Mouse (Mus musculus) olfactory bulb, adult 2 months (tissue): ENCODE results near the gene Gm5565. TPM values are rescaled to one million over a fixed set of nuclear protein-coding genes. Genes with fewer than 3 reads are reported as not detected.
"Not testable (repeated sequence)": the region's sequence is repeated elsewhere in the genome, so short reads cannot be mapped to it uniquely, and the experiment has no call there.

Experiments
- H3K27ac ChIP-seq: fragments of 200-500 bp; 2 replicates; pipeline ENCODE4 v1.5.1; 2012; ENCODE audit warnings: low read depth, low read length; ENCODE audit not compliant: insufficient read depth
- H3K4me1 ChIP-seq: fragments of 200-500 bp; 2 replicates; pipeline ENCODE4 v1.6.1; 2012; ENCODE audit warnings: low read length; ENCODE audit not compliant: control insufficient read depth, insufficient read depth
- H3K4me3 ChIP-seq: fragments of 200-500 bp; 2 replicates; pipeline ENCODE4 v1.5.1; 2012; ENCODE audit warnings: mild to moderate bottlenecking, low read depth, low read length, moderate library complexity; ENCODE audit not compliant: insufficient read depth
- CTCF ChIP-seq: fragments of 200-500 bp; IDR thresholded peaks from 2 replicates; pipeline ENCODE4 v1.5.1; 2012; ENCODE audit warnings: low read depth, mild to moderate bottlenecking, low read length, moderate library complexity; ENCODE audit not compliant: insufficient read depth
- POLR2A ChIP-seq: fragments of 200-500 bp; IDR thresholded peaks from 2 replicates; pipeline ENCODE4 v1.6.1; 2012; ENCODE audit warnings: mild to moderate bottlenecking, low read depth, low read length, moderate library complexity; ENCODE audit not compliant: insufficient read depth
- WGBS: fragments of 180-500 bp; shearing (Covaris S2); methylation state at CpG from one replicate; pipeline ENCODE4 v1.1.7; 2018; 5-methylcytosine and 5-hydroxymethylcytosine counted together
- polyA plus RNA-seq: library from polyadenylated mRNA; stranded (reverse); fragments of >200 nt; gene quantifications from 2 replicates; pipeline ENCODE4 v1.2.4, GENCODE M21; 2012; ENCODE audit warnings: low replicate concordance; ENCODE audit not compliant: missing spikeins, insufficient read depth, insufficient read length

Gm5565 gene
- polyA plus RNA-seq, 1 experiment = not detected

DNA sequence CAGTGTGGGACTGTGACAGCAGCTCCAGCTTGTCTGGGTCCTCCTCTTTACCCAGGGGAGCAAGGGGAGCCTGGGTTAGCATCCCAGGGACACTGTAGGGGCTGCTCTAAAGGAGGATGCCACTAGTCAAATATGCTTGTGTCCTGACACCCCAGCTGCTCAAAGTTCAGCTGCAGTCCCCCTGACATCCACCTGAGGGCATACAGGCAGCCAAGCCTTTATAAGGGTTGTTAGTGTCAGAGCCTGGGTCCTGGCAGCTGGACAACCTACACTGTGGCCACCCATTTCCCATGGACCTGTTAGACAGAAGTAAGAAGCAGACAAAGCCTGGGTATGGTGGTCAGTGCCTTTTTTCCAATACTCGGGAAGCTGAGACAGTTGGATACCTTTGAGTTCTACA is 27.8 kb upstream of the Gm5565 start:
- no peak overlapping the region for H3K27ac ChIP-seq
- WGBS = 84% methylated on average over 1 of the region's 1 CpGs
- H3K4me3 ChIP-seq = no peak overlapping the region
- TF ChIP-seq POLR2A (no peak), CTCF (no peak)
- H3K4me1 ChIP-seq = no peaks in the 10 kb centered on the region

GRCm38 (mm10) chr5:146187441-146187840 is 27.1 kb upstream of the Gm5565 start:
- not testable (repeated sequence) for H3K4me3 ChIP-seq, H3K4me1 ChIP-seq, H3K27ac ChIP-seq
- WGBS = 33% methylated on average over 5 of the region's 5 CpGs

- H3K4me1 ChIP-seq, H3K27ac ChIP-seq, H3K4me3 ChIP-seq: not testable (repeated sequence)
- 79% methylated on average over 4 of the region's 4 CpGs for WGBS
Observed at GRCm38 (mm10) chr5:146185204-146185603, 24.9 kb upstream of the Gm5565 start, which contains the start of gene 1700001J03Rik. 1700001J03Rik (minus strand) TSS chr5:146185304.

GRCm38 (mm10) chr5:146172744-146173143 is 12.4 kb upstream of the Gm5565 start:
- not testable (repeated sequence) for H3K4me3 ChIP-seq, H3K4me1 ChIP-seq, H3K27ac ChIP-seq
- WGBS = 66% methylated on average over 4 of the region's 4 CpGs

GRCm38 (mm10) chr5:146170621-146171020 is 10.3 kb upstream of the Gm5565 start, which contains the start of gene Gm6309:
Gm6309 (minus strand) TSS chr5:146170721.
- not testable (repeated sequence) for H3K27ac ChIP-seq, H3K4me1 ChIP-seq, H3K4me3 ChIP-seq
- WGBS = 66% methylated on average over 2 of the region's 2 CpGs

DNA sequence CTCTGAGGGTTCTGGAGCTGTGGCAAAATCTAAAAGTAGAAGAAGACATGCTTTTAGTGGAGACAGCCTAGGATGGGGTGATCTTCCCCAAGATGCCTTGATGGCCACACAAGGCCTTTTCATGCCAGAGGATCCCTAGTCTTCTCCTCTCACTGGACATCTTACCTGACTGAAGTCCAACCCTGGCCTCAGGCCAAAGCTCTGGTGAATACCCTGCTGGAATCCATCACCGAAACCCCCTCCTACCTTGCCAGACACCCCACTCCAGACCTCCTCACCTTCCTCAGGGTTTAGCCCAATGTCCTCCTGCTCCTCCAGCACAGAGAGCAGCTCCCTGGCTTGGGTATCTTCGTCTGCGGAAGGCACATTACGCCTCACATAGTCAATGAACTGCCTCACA is 2.0 kb downstream of the Gm5565 start:
- WGBS = 88% methylated on average over 4 of the region's 4 CpGs
- H3K4me3 ChIP-seq, H3K27ac ChIP-seq, H3K4me1 ChIP-seq: not testable (repeated sequence)

GRCm38 (mm10) chr5:146150454-146150853 is 9.9 kb downstream of the Gm5565 start:
- TF ChIP-seq CTCF (no peak), POLR2A (no peak)
- H3K4me3 ChIP-seq = no peak overlapping the region
- no peak overlapping the region for H3K27ac ChIP-seq
- no peaks in the 10 kb centered on the region for H3K4me1 ChIP-seq
- WGBS = 71% methylated on average over 3 of the region's 3 CpGs

GRCm38 (mm10) chr5:146147903-146148302 is 12.4 kb downstream of the Gm5565 start:
- Histone ChIP-seq H3K4me3 (no peak overlapping the region), H3K27ac (no peak overlapping the region), H3K4me1 (no peaks in the 10 kb centered on the region)
- WGBS = 37% methylated on average over 2 of the region's 2 CpGs
- TF ChIP-seq POLR2A (no peak), CTCF (no peak)

Other genes with a start within 250 kb of the Gm5565 start
- not detected in 2 replicates for gene Cyp3a25, start 150.9 kb downstream of the Gm5565 start, polyA plus RNA-seq
- gene Cyp3a59, start 81.3 kb downstream of the Gm5565 start, polyA plus RNA-seq = not detected in 2 replicates
- not detected in 2 replicates for gene Gm6309, start 10.2 kb upstream of the Gm5565 start, polyA plus RNA-seq
- not detected in 2 replicates for gene 1700001J03Rik, start 24.8 kb upstream of the Gm5565 start, polyA plus RNA-seq
- not detected in 2 replicates for gene Rnf6, start 61.0 kb upstream of the Gm5565 start, polyA plus RNA-seq
- gene Cdk8, start 70.7 kb upstream of the Gm5565 start, polyA plus RNA-seq = not detected in 2 replicates
- not detected in 2 replicates for gene Wasf3, start 224.4 kb upstream of the Gm5565 start, polyA plus RNA-seq